Mouse (Mus musculus): Measurements from ENCODE around the gene Map3k9. TPM values are rescaled to one million over a fixed set of nuclear protein-coding genes. Genes with fewer than 3 reads are reported as not detected.

Map3k9 gene
- polyA plus RNA-seq, 1 experiment: 3.3 TPM

DNA sequence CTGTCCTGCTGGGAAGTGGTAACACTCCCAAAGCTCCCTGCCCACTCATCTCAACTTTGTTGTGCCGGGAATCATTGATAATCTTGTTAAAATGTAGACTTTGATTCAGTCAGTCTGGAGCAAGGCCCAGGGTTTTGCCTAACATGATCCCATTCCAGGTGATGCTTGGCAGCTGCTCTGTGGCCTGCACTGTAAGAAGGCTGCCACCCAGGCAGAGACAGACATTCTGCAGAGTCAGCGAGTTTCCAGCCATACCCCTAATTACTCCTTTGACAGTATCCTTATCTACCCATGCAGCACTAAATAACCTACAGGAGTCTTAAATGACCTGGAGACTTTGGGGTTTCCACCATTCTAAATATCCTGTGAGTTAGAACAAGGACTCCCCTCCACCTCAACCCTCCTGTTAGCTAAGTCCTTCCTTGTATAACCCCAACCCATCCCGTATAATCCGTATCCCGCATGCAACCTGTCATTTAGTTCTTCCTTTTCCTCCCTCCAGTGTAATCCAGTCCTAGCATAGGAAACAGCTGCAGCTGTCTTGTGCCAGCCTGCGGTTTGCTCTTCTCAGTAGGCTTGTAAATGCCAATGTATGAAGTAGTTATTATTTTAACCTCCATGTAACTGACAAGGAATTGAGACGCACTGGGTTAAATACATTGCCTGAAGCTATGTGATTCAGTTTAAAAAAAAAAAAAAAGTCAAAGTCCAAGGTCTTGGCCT is 101.0 kb downstream of the Map3k9 start:
- no peaks in the 10 kb centered on the region for H3K36me3 ChIP-seq (ENCODE audit: control insufficient read depth, insufficient read depth, low read length)
- TF ChIP-seq POLR2A (IDR thresholded peaks at IDR 0.05; ENCODE audit: control insufficient read depth, low read depth, low read length) (no peak), CTCF (IDR thresholded peaks at IDR 0.05; ENCODE audit: control insufficient read depth, insufficient read depth, insufficient replicate concordance, low read depth, low read length) (no peak)
- H3K27ac ChIP-seq (ENCODE audit: control insufficient read depth, insufficient read depth, low read depth, low read length): no peak overlapping the region
- no peaks in the 10 kb centered on the region for H3K27me3 ChIP-seq (ENCODE audit: control insufficient read depth, insufficient read depth, low read length)
- H3K4me1 ChIP-seq (ENCODE audit: control insufficient read depth, insufficient read depth, low read length): peaks cover 3% of the 10 kb centered on the region; the same call in 1 of the 2 replicates
- no peak overlapping the region for H3K4me3 ChIP-seq (ENCODE audit: control insufficient read depth, low read depth, low read length)

DNA sequence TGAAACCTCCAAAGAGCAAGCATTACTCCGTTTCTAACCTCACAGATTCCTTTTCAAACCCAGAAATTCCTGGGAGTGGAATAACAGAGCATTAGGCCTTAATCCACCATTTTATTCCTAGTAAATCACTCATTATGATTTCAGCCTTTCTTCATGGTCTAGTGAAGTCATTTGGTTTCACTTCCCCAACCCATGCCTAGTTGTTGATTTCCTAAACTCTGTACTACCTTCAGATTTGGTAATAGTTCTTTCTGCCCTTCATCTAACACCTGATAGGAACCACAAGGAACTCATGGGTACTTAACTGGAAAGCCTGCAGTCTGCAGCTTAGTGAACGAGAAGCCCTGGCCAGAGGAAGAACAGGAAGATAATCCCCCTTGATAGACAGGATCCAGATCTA is 105.4 kb downstream of the Map3k9 start:
- no peak for TF ChIP-seq POLR2A (IDR thresholded peaks at IDR 0.05; ENCODE audit: control insufficient read depth, low read depth, low read length)
- TF ChIP-seq CTCF (IDR thresholded peaks at IDR 0.05; ENCODE audit: control insufficient read depth, insufficient read depth, insufficient replicate concordance, low read depth, low read length): no peak
- H3K4me1 ChIP-seq (ENCODE audit: control insufficient read depth, insufficient read depth, low read length): no peaks in the 10 kb centered on the region

More for the DNA sequence above, 105.4 kb downstream of the Map3k9 start:
- Histone ChIP-seq H3K27ac (ENCODE audit: control insufficient read depth, insufficient read depth, low read depth, low read length) (no peak overlapping the region), H3K27me3 (ENCODE audit: control insufficient read depth, insufficient read depth, low read length) (no peaks in the 10 kb centered on the region), H3K36me3 (ENCODE audit: control insufficient read depth, insufficient read depth, low read length) (no peaks in the 10 kb centered on the region), H3K4me3 (ENCODE audit: control insufficient read depth, low read depth, low read length) (no peak overlapping the region)

Other genes with a start within 250 kb of the Map3k9 start
- 40.6 and 45.4 TPM in 2 replicates for gene Gm20498, start 248.3 kb downstream of the Map3k9 start, polyA plus RNA-seq (2012; rRNA removed)
- gene Synj2bp, start 248.3 kb downstream of the Map3k9 start, polyA plus RNA-seq (2012; rRNA removed): 67.9 and 84.7 TPM in 2 replicates
- gene Adam21, start 212.7 kb downstream of the Map3k9 start, polyA plus RNA-seq (2012; rRNA removed): 9.0 and 13.7 TPM in 2 replicates
- gene Med6, start 186.2 kb downstream of the Map3k9 start, polyA plus RNA-seq (2012; rRNA removed): 8.7 and 12.4 TPM in 2 replicates
- gene Ttc9, start 149.9 kb downstream of the Map3k9 start, polyA plus RNA-seq (2012; rRNA removed): 25.4 and 30.1 TPM in 2 replicates
- gene Pcnx, start 78.8 kb upstream of the Map3k9 start, polyA plus RNA-seq (2012; rRNA removed): 49.1 and 54.2 TPM in 2 replicates